Mouse (Mus musculus) midbrain, embryonic 13.5 days (tissue): ENCODE results near the gene Abca3. TPM values are rescaled to one million over a fixed set of nuclear protein-coding genes. Genes with fewer than 3 reads are reported as not detected.
"Not testable (repeated sequence)": the region's sequence is repeated elsewhere in the genome, so short reads cannot be mapped to it uniquely, and the experiment has no call there.

Source experiments
- ATAC-seq: fragments of 200-750 bp; cut with Nextera tagmentation; 2 replicates; pipeline ENCODE4 v1.8.0; 2017; ENCODE audit warnings: mild to moderate bottlenecking, moderate TSS enrichment, moderate library complexity
- H3K27ac ChIP-seq: fragments of 300-500 bp; sonication (generic); 2 replicates; pipeline ENCODE4 v1.5.1; 2015; ENCODE audit warnings: inconsistent platforms, mild to moderate bottlenecking, moderate library complexity
- H3K27me3 ChIP-seq: fragments of 300-500 bp; sonication (generic); 2 replicates; pipeline ENCODE4 v1.6.1; 2015; ENCODE audit warnings: mild to moderate bottlenecking, inconsistent platforms
- H3K36me3 ChIP-seq: fragments of 300-500 bp; sonication (generic); 2 replicates; pipeline ENCODE4 v1.6.1; 2015; ENCODE audit warnings: mild to moderate bottlenecking, inconsistent platforms
- H3K4me1 ChIP-seq: fragments of 300-500 bp; sonication (generic); replicated peaks from 2 replicates; pipeline ENCODE4 v1.6.1; 2015; ENCODE audit warnings: inconsistent platforms
- H3K4me2 ChIP-seq: fragments of 300-500 bp; sonication (generic); replicated peaks from 2 replicates; pipeline ENCODE4 v1.6.1; 2015; ENCODE audit warnings: moderate library complexity, mild to moderate bottlenecking, inconsistent platforms
- H3K4me3 ChIP-seq: fragments of 300-500 bp; sonication (generic); replicated peaks from 2 replicates; pipeline ENCODE4 v1.5.1; 2015; ENCODE audit warnings: mild to moderate bottlenecking, inconsistent platforms
- H3K9ac ChIP-seq: fragments of 300-500 bp; sonication (generic); replicated peaks from 2 replicates; pipeline ENCODE4 v1.6.1; 2015; ENCODE audit warnings: mild to moderate bottlenecking, inconsistent platforms
- H3K9me3 ChIP-seq: fragments of 300-500 bp; sonication (generic); 2 replicates; pipeline ENCODE4 v1.6.1; 2016; ENCODE audit warnings: mild to moderate bottlenecking, inconsistent platforms
- WGBS: fragments of 180-500 bp; shearing (Covaris S2); methylation state at CpG from one replicate; pipeline ENCODE4 v1.1.7; 2015; 5-methylcytosine and 5-hydroxymethylcytosine counted together
- polyA plus RNA-seq: library from polyadenylated mRNA; unstranded; fragments of >200 nt; fragmentation: Nextera tagmentation; extraction: Ambion mirVana; gene quantifications from 2 replicates; pipeline ENCODE4 v1.2.1, GENCODE M21; 2015

Abca3 gene
- polyA plus RNA-seq, 1 experiment from 2014 or later, result 23.9 TPM

GRCm38 (mm10) chr17:24425326-24425725 lies 73.6 kb downstream of the Abca3 start:
- not testable (repeated sequence) for H3K27ac ChIP-seq, H3K9ac ChIP-seq

GRCm38 (mm10) chr17:24425905-24426304 lies 74.2 kb downstream of the Abca3 start:
- Histone ChIP-seq H3K9me3 (no peaks in the 10 kb centered on the region), H3K36me3 (peaks cover 43% of the 10 kb centered on the region), H3K9ac (no peak overlapping the region), H3K27ac (peak overlapping the region; percentile 91), H3K4me3 (peak overlapping the region; percentile 66; the same call in 1 of the 2 replicates), H3K4me1 (peaks cover 21% of the 10 kb centered on the region), H3K27me3 (no peaks in the 10 kb centered on the region), H3K4me2 (peak overlapping the region; percentile 67; the same call in 1 of the 2 replicates)
- WGBS, result 86% methylated on average over 7 of the region's 7 CpGs
- no peak for ATAC-seq

More at GRCm38 (mm10) chr17:24425326-24425725, 73.6 kb downstream of the Abca3 start:
- not testable (repeated sequence) for H3K4me2 ChIP-seq, H3K9me3 ChIP-seq, H3K27me3 ChIP-seq, ATAC-seq, H3K4me3 ChIP-seq
- peaks cover 49% of the 10 kb centered on the region for H3K36me3 ChIP-seq
- peaks cover 21% of the 10 kb centered on the region for H3K4me1 ChIP-seq
- WGBS, result over 99% methylated on average over 5 of the region's 8 CpGs

- WGBS, result 0% methylated on average over 48 of the region's 48 CpGs
- Histone ChIP-seq H3K27me3 (no peaks in the 10 kb centered on the region), H3K9me3 (no peaks in the 10 kb centered on the region), H3K4me2 (peak within 1 kb of the TSS; percentile 67), H3K27ac (peak within 1 kb of the TSS; percentile 91), H3K36me3 (peaks cover 36% of the 10 kb centered on the region), H3K4me1 (peaks cover 21% of the 10 kb centered on the region), H3K4me3 (peak within 1 kb of the TSS; percentile 66), H3K9ac (peak within 1 kb of the TSS; percentile 80)
- peak; percentile 99 for ATAC-seq
Measured at GRCm38 (mm10) chr17:24426471-24427169, 74.9 kb downstream of the Abca3 start, which contains the start of gene Eci1. Gene Eci1, plus strand, starts transcription at chr17:24426641.

- peaks cover 31% of the 10 kb centered on the region for H3K36me3 ChIP-seq
- H3K4me3 ChIP-seq, result peak overlapping the region; percentile 66
- peak overlapping the region; percentile 80 for H3K9ac ChIP-seq
- 6% methylated on average over 8 of the region's 8 CpGs for WGBS
- no peak for ATAC-seq
- peaks cover 21% of the 10 kb centered on the region for H3K4me1 ChIP-seq
- H3K27ac ChIP-seq, result peak overlapping the region; percentile 91; the same call in 1 of the 2 replicates
- peak overlapping the region; percentile 67 for H3K4me2 ChIP-seq
- no peaks in the 10 kb centered on the region for H3K27me3 ChIP-seq
- no peaks in the 10 kb centered on the region for H3K9me3 ChIP-seq
Measured at GRCm38 (mm10) chr17:24427170-24427557, 75.4 kb downstream of the Abca3 start.

GRCm38 (mm10) chr17:24429201-24429983 lies 77.6 kb downstream of the Abca3 start:
- H3K4me3 ChIP-seq, result no peak overlapping the region
- H3K9ac ChIP-seq, result no peak overlapping the region
- no peak overlapping the region for H3K4me2 ChIP-seq
- no peaks in the 10 kb centered on the region for H3K9me3 ChIP-seq
- peaks cover 22% of the 10 kb centered on the region for H3K36me3 ChIP-seq
- no peaks in the 10 kb centered on the region for H3K27me3 ChIP-seq
- 81% methylated on average over 14 of the region's 14 CpGs for WGBS
- no peak for ATAC-seq
- no peak overlapping the region for H3K27ac ChIP-seq
- H3K4me1 ChIP-seq, result peaks cover 21% of the 10 kb centered on the region

GRCm38 (mm10) chr17:24437016-24437415 lies 85.3 kb downstream of the Abca3 start:
- Histone ChIP-seq H3K36me3 (peaks cover 67% of the 10 kb centered on the region), H3K27me3 (no peaks in the 10 kb centered on the region), H3K27ac (no peak overlapping the region), H3K4me3 (no peak overlapping the region), H3K4me2 (no peak overlapping the region), H3K4me1 (no peaks in the 10 kb centered on the region), H3K9ac (no peak overlapping the region), H3K9me3 (no peaks in the 10 kb centered on the region)
- ATAC-seq, result 0 out of 2 replicates have a peak, but pooled peaks have one; percentile 56
- 77% methylated on average over 5 of the region's 5 CpGs for WGBS

- no peak overlapping the region for H3K27ac ChIP-seq
- H3K27me3 ChIP-seq, result no peaks in the 10 kb centered on the region
- peaks cover 88% of the 10 kb centered on the region for H3K36me3 ChIP-seq
- no peak overlapping the region for H3K4me2 ChIP-seq
- no peak overlapping the region for H3K4me3 ChIP-seq
- no peak for ATAC-seq
- WGBS, result 92% methylated on average over 8 of the region's 8 CpGs
- no peaks in the 10 kb centered on the region for H3K9me3 ChIP-seq
- no peak overlapping the region for H3K9ac ChIP-seq
- no peaks in the 10 kb centered on the region for H3K4me1 ChIP-seq
Measured at GRCm38 (mm10) chr17:24440377-24440776, 88.6 kb downstream of the Abca3 start.

GRCm38 (mm10) chr17:24441148-24441547 lies 89.4 kb downstream of the Abca3 start:
- no peaks in the 10 kb centered on the region for H3K27me3 ChIP-seq
- H3K27ac ChIP-seq, result no peak overlapping the region
- 37% methylated on average over 2 of the region's 2 CpGs for WGBS
- H3K4me2 ChIP-seq, result no peak overlapping the region
- no peaks in the 10 kb centered on the region for H3K4me1 ChIP-seq
- ATAC-seq, result no peak
- H3K4me3 ChIP-seq, result no peak overlapping the region
- peaks cover 88% of the 10 kb centered on the region for H3K36me3 ChIP-seq
- H3K9me3 ChIP-seq, result no peaks in the 10 kb centered on the region
- H3K9ac ChIP-seq, result no peak overlapping the region

GRCm38 (mm10) chr17:24442107-24442506 lies 90.4 kb downstream of the Abca3 start:
- ATAC-seq, result no peak
- Histone ChIP-seq H3K4me3 (no peak overlapping the region), H3K36me3 (peaks cover 96% of the 10 kb centered on the region), H3K27ac (no peak overlapping the region), H3K4me1 (no peaks in the 10 kb centered on the region), H3K4me2 (no peak overlapping the region), H3K9ac (no peak overlapping the region), H3K27me3 (no peaks in the 10 kb centered on the region), H3K9me3 (no peaks in the 10 kb centered on the region)
- WGBS, result 90% methylated on average over 14 of the region's 14 CpGs

GRCm38 (mm10) chr17:24442632-24443155 lies 90.9 kb downstream of the Abca3 start, which contains the start of gene Dnase1l2:
Gene Dnase1l2, minus strand, starts transcription at chr17:24443105.
- peaks cover 98% of the 10 kb centered on the region for H3K36me3 ChIP-seq

GRCm38 (mm10) chr17:24443409-24443808 lies 91.7 kb downstream of the Abca3 start:
- Histone ChIP-seq H3K4me2 (no peak overlapping the region), H3K9ac (no peak overlapping the region), H3K4me3 (no peak overlapping the region)

More at GRCm38 (mm10) chr17:24442632-24443155, 90.9 kb downstream of the Abca3 start, which contains the start of gene Dnase1l2:
- no peak within 1 kb of the TSS for H3K4me3 ChIP-seq
- no peaks in the 10 kb centered on the region for H3K27me3 ChIP-seq
- 81% methylated on average over 7 of the region's 7 CpGs for WGBS
- no peak for ATAC-seq
- no peak within 1 kb of the TSS for H3K9ac ChIP-seq
- no peak within 1 kb of the TSS for H3K27ac ChIP-seq
- no peaks in the 10 kb centered on the region for H3K9me3 ChIP-seq
- H3K4me2 ChIP-seq, result no peak within 1 kb of the TSS
- H3K4me1 ChIP-seq, result no peaks in the 10 kb centered on the region

GRCm38 (mm10) chr17:24446590-24446989 lies 94.8 kb downstream of the Abca3 start:
- 95% methylated on average over 8 of the region's 8 CpGs for WGBS
- no peak overlapping the region for H3K4me2 ChIP-seq

More at GRCm38 (mm10) chr17:24443409-24443808, 91.7 kb downstream of the Abca3 start:
- ATAC-seq, result no peak
- H3K27ac ChIP-seq, result no peak overlapping the region
- no peaks in the 10 kb centered on the region for H3K4me1 ChIP-seq
- WGBS, result 98% methylated on average over 4 of the region's 4 CpGs
- H3K9me3 ChIP-seq, result no peaks in the 10 kb centered on the region
- no peaks in the 10 kb centered on the region for H3K27me3 ChIP-seq
- H3K36me3 ChIP-seq, result peaks cover 98% of the 10 kb centered on the region

More at GRCm38 (mm10) chr17:24446590-24446989, 94.8 kb downstream of the Abca3 start:
- Histone ChIP-seq H3K27me3 (no peaks in the 10 kb centered on the region), H3K9me3 (no peaks in the 10 kb centered on the region), H3K9ac (no peak overlapping the region), H3K4me3 (no peak overlapping the region), H3K4me1 (no peaks in the 10 kb centered on the region), H3K36me3 (peaks cover 100% of the 10 kb centered on the region), H3K27ac (no peak overlapping the region)
- ATAC-seq, result no peak
